Mouse (Mus musculus) olfactory bulb, adult 2 months (tissue): ENCODE measurements around the gene Gse1.

ENCODE experiments used
- CTCF ChIP-seq: fragments of 200-500 bp; IDR thresholded peaks from 2 replicates; pipeline ENCODE4 v1.5.1; 2012; ENCODE audit warnings: low read depth, mild to moderate bottlenecking, low read length, moderate library complexity; ENCODE audit not compliant: insufficient read depth
- POLR2A ChIP-seq: fragments of 200-500 bp; IDR thresholded peaks from 2 replicates; pipeline ENCODE4 v1.6.1; 2012; ENCODE audit warnings: mild to moderate bottlenecking, low read depth, low read length, moderate library complexity; ENCODE audit not compliant: insufficient read depth

- no peak for TF ChIP-seq CTCF
- no peak for TF ChIP-seq POLR2A
These were observed 197.1 kb downstream of the Gse1 start for GRCm38 (mm10) chr8:120425199-120425941.
